Mouse (Mus musculus): Measurements from ENCODE around the gene Olfr1484. TPM values are rescaled to one million over a fixed set of nuclear protein-coding genes. Genes with fewer than 3 reads are reported as not detected.
"Not testable (repeated sequence)": the region's sequence is repeated elsewhere in the genome, so short reads cannot be mapped to it uniquely, and the experiment has no call there.

Olfr1484 gene
- not detected in 2 replicates for total RNA-seq (2017)

DNA sequence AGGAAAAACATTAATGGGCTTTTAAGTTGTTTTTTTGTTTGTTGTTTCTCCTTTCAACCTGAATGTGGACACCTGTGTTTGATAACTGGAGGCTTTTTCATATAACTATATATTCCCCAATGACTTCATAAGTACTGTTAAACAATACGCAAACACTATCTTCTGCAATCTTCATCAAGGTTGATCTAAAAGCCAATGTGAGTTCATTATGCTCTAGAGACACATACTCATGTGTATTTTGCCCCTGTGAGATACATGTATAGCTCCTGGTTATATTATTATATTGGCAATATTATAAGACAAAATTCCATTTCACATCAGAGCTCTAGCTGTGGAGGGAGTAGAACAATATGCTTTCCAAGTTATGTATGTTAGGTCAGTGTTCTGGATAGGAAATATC lies at the start of gene Olfr1484:
Gene Olfr1484 (plus strand): TSS at position 301 of the 400 bp plus-strand sequence.
- ATAC-seq (replicated peaks in 1 of 2; ENCODE audit: insufficient read depth in 1 of 2, low FRiP score in 2 of 2, low TSS enrichment in 1 of 2, low read depth in 1 of 2, poor library complexity in 2 of 2, severe bottlenecking in 2 of 2) = no peak

- not testable (repeated sequence) for ATAC-seq (replicated peaks in 1 of 2; ENCODE audit: insufficient read depth in 1 of 2, low FRiP score in 2 of 2, low TSS enrichment in 1 of 2, low read depth in 1 of 2, poor library complexity in 2 of 2, severe bottlenecking in 2 of 2)
Observed at GRCm38 (mm10) chr19:13617075-13617474, 33.8 kb downstream of the Olfr1484 start, which contains the start of gene Olfr1487. Gene Olfr1487 (plus strand): TSS chr19:13617375.

DNA sequence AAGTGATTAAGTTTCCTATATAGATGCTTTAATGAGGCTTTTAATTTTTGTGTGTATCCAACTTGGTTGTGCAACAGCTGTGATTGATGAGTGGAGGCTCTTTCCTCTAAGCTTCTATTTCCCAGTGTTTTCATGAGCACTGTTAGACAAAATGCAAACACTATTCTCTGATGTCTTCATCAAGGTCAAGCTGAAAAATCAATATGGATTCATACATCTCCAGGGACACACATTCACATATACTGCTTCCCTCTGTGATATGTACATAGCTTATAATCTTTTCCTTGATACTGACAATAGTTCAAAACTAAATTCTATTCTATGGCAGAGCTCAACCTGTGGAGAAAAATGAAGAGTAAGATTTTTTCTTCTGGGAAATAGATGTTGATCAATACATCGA lies 48.0 kb downstream of the Olfr1484 start, which contains the start of gene Olfr1489:
Gene Olfr1489 (plus strand): TSS at position 301 of the 400 bp plus-strand sequence.
- no peak for ATAC-seq (replicated peaks in 1 of 2; ENCODE audit: insufficient read depth in 1 of 2, low FRiP score in 2 of 2, low TSS enrichment in 1 of 2, low read depth in 1 of 2, poor library complexity in 2 of 2, severe bottlenecking in 2 of 2)

Other genes with a start within 250 kb of the Olfr1484 start
- not detected in 2 replicates for gene Olfr1466, start 244.6 kb upstream of the Olfr1484 start, total RNA-seq (2017)
- not detected in 2 replicates for gene Olfr1467, start 221.3 kb upstream of the Olfr1484 start, total RNA-seq (2017)
- gene Olfr1469, start 175.7 kb upstream of the Olfr1484 start, total RNA-seq (2017) = not detected in 2 replicates
- gene Olfr1471, start 140.1 kb upstream of the Olfr1484 start, total RNA-seq (2017) = not detected in 2 replicates
- gene Olfr1472, start 127.4 kb upstream of the Olfr1484 start, total RNA-seq (2017) = not detected in 2 replicates
- gene Olfr1474, start 113.9 kb upstream of the Olfr1484 start, total RNA-seq (2017) = not detected in 2 replicates
- gene Olfr1475, start 103.3 kb upstream of the Olfr1484 start, total RNA-seq (2017) = not detected in 2 replicates
- gene Olfr1477, start 83.0 kb upstream of the Olfr1484 start, total RNA-seq (2017) = not detected in 2 replicates
- not detected in 2 replicates for gene Olfr1480, start 55.6 kb upstream of the Olfr1484 start, total RNA-seq (2017)
- gene Olfr1487, start 33.9 kb downstream of the Olfr1484 start, total RNA-seq (2017) = not detected in 2 replicates
- not detected in 2 replicates for gene Olfr1489, start 48.1 kb downstream of the Olfr1484 start, total RNA-seq (2017)
- not detected in 2 replicates for gene Olfr1490, start 67.6 kb downstream of the Olfr1484 start, total RNA-seq (2017)
- gene Olfr1491, start 113.8 kb downstream of the Olfr1484 start, total RNA-seq (2017) = not detected in 2 replicates
- gene Olfr1493-ps1, start 139.8 kb downstream of the Olfr1484 start, total RNA-seq (2017) = not detected in 2 replicates
- gene Olfr1494, start 156.2 kb downstream of the Olfr1484 start, total RNA-seq (2017) = not detected in 2 replicates
- not detected in 2 replicates for gene Olfr1495, start 181.1 kb downstream of the Olfr1484 start, total RNA-seq (2017)
- not detected in 2 replicates for gene Olfr1496, start 194.4 kb downstream of the Olfr1484 start, total RNA-seq (2017)
- not detected in 2 replicates for gene Olfr1497, start 214.7 kb downstream of the Olfr1484 start, total RNA-seq (2017)
- not detected in 2 replicates for gene Olfr1499, start 235.9 kb downstream of the Olfr1484 start, total RNA-seq (2017)
- gene Olfr1500, start 247.0 kb downstream of the Olfr1484 start, total RNA-seq (2017) = not detected in 2 replicates